In genomic region chr16:18459955-18460370, GRCm38 (mm10) we compare ENCODE assay signal across 8 mouse cellular contexts. TPM values are rescaled to one million over a fixed set of nuclear protein-coding genes. Genes with fewer than 3 reads are reported as not detected.
DNase-seq lines count a peak whose midpoint lies in the region; ATAC-seq and TF ChIP-seq lines count a peak whose summit lies in the region.

No protein-coding gene starts in this region.

- ATAC-seq in kidney, postnatal 0 days (replicated peaks; ENCODE audit: low FRiP score, low read depth), result peak; percentile 49; the same call in 1 of the 2 replicates
- peak; percentile 64 for ATAC-seq in heart, embryonic 12.5 days (ENCODE audit: insufficient number of reproducible peaks, low FRiP score)
- peak; percentile 50; the same call in 1 of the 2 replicates for ATAC-seq in limb, embryonic 11.5 days (ENCODE audit: insufficient number of reproducible peaks, low FRiP score, low TSS enrichment, low read depth)
- peak; percentile 84 for ATAC-seq in midbrain, embryonic 13.5 days

- H3K36me3 ChIP-seq in kidney, postnatal 0 days (ENCODE audit: insufficient read depth, low read length), result peaks cover 11% of the 10 kb centered on the region
- peaks cover 13% of the 10 kb centered on the region; the same call in 1 of the 2 replicates for H3K36me3 ChIP-seq in heart, embryonic 12.5 days
- H3K36me3 ChIP-seq in limb, embryonic 11.5 days (ENCODE audit: control insufficient read depth, insufficient read depth, low read length), result 0 out of 2 replicates have a peak, but pooled peaks cover 6% of the 10 kb centered on the region
- H3K36me3 ChIP-seq in midbrain, embryonic 13.5 days, result peaks cover 3% of the 10 kb centered on the region; the same call in 1 of the 2 replicates

- H3K9me3 ChIP-seq in kidney, postnatal 0 days (replicated peaks; ENCODE audit: low read length), result no peaks in the 10 kb centered on the region
- no peaks in the 10 kb centered on the region for H3K9me3 ChIP-seq in heart, embryonic 12.5 days (replicated peaks)
- H3K9me3 ChIP-seq in limb, embryonic 11.5 days (ENCODE audit: control insufficient read depth, low read length), result no peaks in the 10 kb centered on the region
- H3K9me3 ChIP-seq in midbrain, embryonic 13.5 days, result no peaks in the 10 kb centered on the region

- TF ChIP-seq POLR2A in cerebellum, adult 2 months (IDR thresholded peaks at IDR 0.05; ENCODE audit: borderline replicate concordance, insufficient read depth, low read length), result no peak

- peak; percentile 54 for DNase-seq in kidney, postnatal 0 days (ENCODE audit: low spot score)
- DNase-seq in kidney, postnatal 25 days, result no peak
- peak; percentile 70 for DNase-seq in c-Kit-positive CD71-negative TER-119-negative erythroid progenitor cells, embryonic 14.5 days (ENCODE audit: low read depth)
- DNase-seq in limb, embryonic 11.5 days (ENCODE audit: low spot score), result peak; percentile 57
- peak; percentile 92 for DNase-seq in thymus, postnatal 0 days (ENCODE audit: low spot score)
- no peak for DNase-seq in cerebellum, adult 2 months

- peak overlapping the region; percentile 15; the same call in 1 of the 2 replicates for H3K4me2 ChIP-seq in kidney, postnatal 0 days (ENCODE audit: low read length)
- H3K4me2 ChIP-seq in heart, embryonic 12.5 days, result peak overlapping the region; percentile 51
- H3K4me2 ChIP-seq in limb, embryonic 11.5 days (ENCODE audit: low read depth, severe bottlenecking), result 0 out of 2 replicates have a peak overlapping the region, but pooled peaks have one; percentile 7
- H3K4me2 ChIP-seq in midbrain, embryonic 13.5 days (replicated peaks), result peak overlapping the region; percentile 41

- no peak overlapping the region for H3K9ac ChIP-seq in kidney, postnatal 0 days (ENCODE audit: low read depth, low read length)
- 0 out of 2 replicates have a peak overlapping the region, but pooled peaks have one; percentile 27 for H3K9ac ChIP-seq in heart, embryonic 12.5 days
- H3K9ac ChIP-seq in limb, embryonic 11.5 days (ENCODE audit: low read length), result peak overlapping the region; percentile 3; the same call in 1 of the 2 replicates
- peak overlapping the region; percentile 50 for H3K9ac ChIP-seq in midbrain, embryonic 13.5 days (replicated peaks)

- no peaks in the 10 kb centered on the region for H3K27me3 ChIP-seq in kidney, postnatal 0 days (ENCODE audit: insufficient read depth, low read length)
- 0 out of 2 replicates have a peak, but pooled peaks cover 13% of the 10 kb centered on the region for H3K27me3 ChIP-seq in heart, embryonic 12.5 days (replicated peaks)
- no peaks in the 10 kb centered on the region for H3K27me3 ChIP-seq in limb, embryonic 11.5 days (ENCODE audit: control insufficient read depth, insufficient read depth, low read length)
- 0 out of 2 replicates have a peak, but pooled peaks cover 4% of the 10 kb centered on the region for H3K27me3 ChIP-seq in midbrain, embryonic 13.5 days
- H3K27me3 ChIP-seq in cerebellum, adult 2 months (ENCODE audit: control insufficient read depth, insufficient read depth, low read length), result no peaks in the 10 kb centered on the region

- 0 out of 2 replicates have a peak, but pooled peaks cover 4% of the 10 kb centered on the region for H3K4me1 ChIP-seq in kidney, postnatal 0 days (replicated peaks; ENCODE audit: insufficient read depth, low read length)
- peaks cover 23% of the 10 kb centered on the region for H3K4me1 ChIP-seq in heart, embryonic 12.5 days (replicated peaks)
- peaks cover 10% of the 10 kb centered on the region for H3K4me1 ChIP-seq in limb, embryonic 11.5 days (ENCODE audit: control insufficient read depth, insufficient read depth, low read length)
- H3K4me1 ChIP-seq in midbrain, embryonic 13.5 days (replicated peaks), result peaks cover 27% of the 10 kb centered on the region
- H3K4me1 ChIP-seq in cerebellum, adult 2 months (ENCODE audit: control insufficient read depth, insufficient read depth, low read length), result no peaks in the 10 kb centered on the region

- no peak for TF ChIP-seq CTCF in kidney, postnatal 0 days (IDR thresholded peaks at IDR 0.05; ENCODE audit: low read depth)
- no peak for TF ChIP-seq CTCF in cerebellum, adult 2 months (IDR thresholded peaks at IDR 0.05; ENCODE audit: borderline replicate concordance, insufficient read depth, low read depth, low read length)

- no peak overlapping the region for H3K27ac ChIP-seq in kidney, postnatal 0 days
- no peak overlapping the region for H3K27ac ChIP-seq in heart, embryonic 12.5 days (ENCODE audit: poor library complexity, severe bottlenecking)
- H3K27ac ChIP-seq in limb, embryonic 11.5 days (replicated peaks; ENCODE audit: low read depth, low read length), result no peak overlapping the region; the same call in 1 of the 2 replicates
- peak overlapping the region; percentile 51 for H3K27ac ChIP-seq in midbrain, embryonic 13.5 days
- H3K27ac ChIP-seq in cerebellum, adult 2 months (ENCODE audit: insufficient read depth, low read length), result no peak overlapping the region

- no peak overlapping the region for H3K4me3 ChIP-seq in kidney, postnatal 0 days (replicated peaks; ENCODE audit: low read depth, low read length)
- H3K4me3 ChIP-seq in heart, embryonic 12.5 days, result 0 out of 2 replicates have a peak overlapping the region, but pooled peaks have one; percentile 2
- H3K4me3 ChIP-seq in limb, embryonic 11.5 days (ENCODE audit: low read depth, low read length), result no peak overlapping the region
- peak overlapping the region; percentile 20 for H3K4me3 ChIP-seq in midbrain, embryonic 13.5 days (replicated peaks)
- no peak overlapping the region for H3K4me3 ChIP-seq in cerebellum, adult 2 months (replicated peaks; ENCODE audit: insufficient read depth, low read depth, low read length)

- WGBS in kidney, postnatal 0 days, result 8% methylated on average over 11 of the region's 11 CpGs
- 3% methylated on average over 11 of the region's 11 CpGs for WGBS in heart, embryonic 12.5 days
- WGBS in limb, embryonic 11.5 days, result 4% methylated on average over 11 of the region's 11 CpGs
- under 1% methylated on average over 11 of the region's 11 CpGs for WGBS in midbrain, embryonic 13.5 days
- 38% methylated on average over 11 of the region's 11 CpGs for WGBS in cerebellum, adult 2 months

RNA-seq across cellular contexts. Expression of gene Comt, which starts 33.3 kb away (rescaled TPM):
- polyA plus RNA-seq in kidney, postnatal 0 days (2015; fragmentation: Nextera tagmentation; extraction: Ambion mirVana), result 107 and 123 TPM in 2 replicates
- 88.2 and 90.8 TPM in 2 replicates for polyA plus RNA-seq in heart, embryonic 12.5 days (2016; fragmentation: Nextera tagmentation; extraction: Ambion mirVana)
- 55.4 and 64.2 TPM in 2 replicates for polyA plus RNA-seq in limb, embryonic 11.5 days (2014; fragmentation: Nextera tagmentation; extraction: Ambion mirVana)
- 75.7 and 78.8 TPM in 2 replicates for polyA plus RNA-seq in midbrain, embryonic 13.5 days (2015; fragmentation: Nextera tagmentation; extraction: Ambion mirVana)
- polyA plus RNA-seq in thymus, postnatal 0 days (2015; fragmentation: Nextera tagmentation; extraction: Ambion mirVana), result 73.8 and 83.6 TPM in 2 replicates
- 145 and 146 TPM in 2 replicates for polyA plus RNA-seq in cerebellum, adult 2 months (2012; rRNA removed)

RNA-seq across cellular contexts. Expression of gene Txnrd2, which starts 33.8 kb away (rescaled TPM):
- polyA plus RNA-seq in kidney, postnatal 0 days (2015; fragmentation: Nextera tagmentation; extraction: Ambion mirVana), result 29.8 and 30.6 TPM in 2 replicates
- 34.9 and 37.2 TPM in 2 replicates for polyA plus RNA-seq in heart, embryonic 12.5 days (2016; fragmentation: Nextera tagmentation; extraction: Ambion mirVana)
- 21.0 and 21.9 TPM in 2 replicates for polyA plus RNA-seq in limb, embryonic 11.5 days (2014; fragmentation: Nextera tagmentation; extraction: Ambion mirVana)
- 25.9 and 28.6 TPM in 2 replicates for polyA plus RNA-seq in midbrain, embryonic 13.5 days (2015; fragmentation: Nextera tagmentation; extraction: Ambion mirVana)
- polyA plus RNA-seq in thymus, postnatal 0 days (2015; fragmentation: Nextera tagmentation; extraction: Ambion mirVana), result 11.3 and 12.3 TPM in 2 replicates
- 20.6 and 23.1 TPM in 2 replicates for polyA plus RNA-seq in cerebellum, adult 2 months (2012; rRNA removed)

RNA-seq across cellular contexts. Expression of gene Gnb1l, which starts 38.5 kb away (rescaled TPM):
- 12.9 and 16.1 TPM in 2 replicates for polyA plus RNA-seq in kidney, postnatal 0 days (2015; fragmentation: Nextera tagmentation; extraction: Ambion mirVana)
- 7.8 and 8.0 TPM in 2 replicates for polyA plus RNA-seq in heart, embryonic 12.5 days (2016; fragmentation: Nextera tagmentation; extraction: Ambion mirVana)
- 17.9 and 18.6 TPM in 2 replicates for polyA plus RNA-seq in limb, embryonic 11.5 days (2014; fragmentation: Nextera tagmentation; extraction: Ambion mirVana)
- polyA plus RNA-seq in midbrain, embryonic 13.5 days (2015; fragmentation: Nextera tagmentation; extraction: Ambion mirVana), result 12.9 and 16.0 TPM in 2 replicates
- 34.2 and 35.2 TPM in 2 replicates for polyA plus RNA-seq in thymus, postnatal 0 days (2015; fragmentation: Nextera tagmentation; extraction: Ambion mirVana)
- 6.8 and 8.2 TPM in 2 replicates for polyA plus RNA-seq in cerebellum, adult 2 months (2012; rRNA removed)

RNA-seq across cellular contexts. Expression of gene Rtl10, which starts 38.7 kb away (rescaled TPM):
- polyA plus RNA-seq in kidney, postnatal 0 days (2015; fragmentation: Nextera tagmentation; extraction: Ambion mirVana), result 2.2 and 3.0 TPM in 2 replicates
- 1.1 TPM in 2 replicates for polyA plus RNA-seq in heart, embryonic 12.5 days (2016; fragmentation: Nextera tagmentation; extraction: Ambion mirVana)
- polyA plus RNA-seq in limb, embryonic 11.5 days (2014; fragmentation: Nextera tagmentation; extraction: Ambion mirVana), result 2.5 and 2.6 TPM in 2 replicates
- polyA plus RNA-seq in midbrain, embryonic 13.5 days (2015; fragmentation: Nextera tagmentation; extraction: Ambion mirVana), result 3.9 and 4.5 TPM in 2 replicates
- polyA plus RNA-seq in thymus, postnatal 0 days (2015; fragmentation: Nextera tagmentation; extraction: Ambion mirVana), result 4.6 and 5.6 TPM in 2 replicates
- polyA plus RNA-seq in cerebellum, adult 2 months (2012; rRNA removed), result 5.9 and 6.1 TPM in 2 replicates

Comparison
In these comparisons a context has a peak if more than half of its experiments do, and no peak if none do; other contexts are left out.
1. DNase-seq: peak in kidney, postnatal 0 days (single experiment), c-Kit-positive CD71-negative TER-119-negative erythroid progenitor cells, embryonic 14.5 days (single experiment), limb, embryonic 11.5 days (single experiment) and thymus, postnatal 0 days (single experiment); none in kidney, postnatal 25 days (0 of 2) and cerebellum, adult 2 months (0 of 2).
2. H3K4me3 ChIP-seq: peak in heart, embryonic 12.5 days (single experiment) and midbrain, embryonic 13.5 days (single experiment); none in kidney, postnatal 0 days (single experiment), limb, embryonic 11.5 days (single experiment) and cerebellum, adult 2 months (single experiment).
3. Peak in every context shown above with its lines, with median percentiles within 50 percentile points of each other: ATAC-seq and H3K4me2 ChIP-seq.